Mouse (Mus musculus): ENCODE data around the gene Dnase2b.

GRCm38 (mm10) chr3:146570939-146571338 is 44.5 kb downstream of the Dnase2b start:
- TF ChIP-seq CTCF (IDR thresholded peaks at IDR 0.05; ENCODE audit: insufficient read depth, low read length) (no peak), POLR2A (IDR thresholded peaks at IDR 0.05; ENCODE audit: borderline replicate concordance, extremely low read depth, low read depth, low read length) (no peak)
